Mouse (Mus musculus): ENCODE measurements around the gene Acad11. TPM values are rescaled to one million over a fixed set of nuclear protein-coding genes. Genes with fewer than 3 reads are reported as not detected.
A peak's percentile ranks its signal among the peaks of the same experiment; 100 is the strongest.

Gene Acad11
- total RNA-seq (2021) = 10 to 100 TPM; 11.2 to 16.5 TPM
- long read RNA-seq, experiment 1, transcript Acad11-201 (20 exons, 3,444 nt) = major isoform, 8 of 8 reads
- long read RNA-seq, experiment 1, partial matches to known transcripts = 0 of 8 reads
- long read RNA-seq, experiment 1, other reads (novel, unspliced or antisense) = 0 of 8 reads
- long read RNA-seq, experiment 2, transcript Acad11-201 (20 exons, 3,444 nt) = major isoform, 10 of 11 reads
- long read RNA-seq, experiment 2, partial matches to known transcripts = 0 of 11 reads
- long read RNA-seq, experiment 2, other reads (novel, unspliced or antisense) = 1 of 11 reads

DNA sequence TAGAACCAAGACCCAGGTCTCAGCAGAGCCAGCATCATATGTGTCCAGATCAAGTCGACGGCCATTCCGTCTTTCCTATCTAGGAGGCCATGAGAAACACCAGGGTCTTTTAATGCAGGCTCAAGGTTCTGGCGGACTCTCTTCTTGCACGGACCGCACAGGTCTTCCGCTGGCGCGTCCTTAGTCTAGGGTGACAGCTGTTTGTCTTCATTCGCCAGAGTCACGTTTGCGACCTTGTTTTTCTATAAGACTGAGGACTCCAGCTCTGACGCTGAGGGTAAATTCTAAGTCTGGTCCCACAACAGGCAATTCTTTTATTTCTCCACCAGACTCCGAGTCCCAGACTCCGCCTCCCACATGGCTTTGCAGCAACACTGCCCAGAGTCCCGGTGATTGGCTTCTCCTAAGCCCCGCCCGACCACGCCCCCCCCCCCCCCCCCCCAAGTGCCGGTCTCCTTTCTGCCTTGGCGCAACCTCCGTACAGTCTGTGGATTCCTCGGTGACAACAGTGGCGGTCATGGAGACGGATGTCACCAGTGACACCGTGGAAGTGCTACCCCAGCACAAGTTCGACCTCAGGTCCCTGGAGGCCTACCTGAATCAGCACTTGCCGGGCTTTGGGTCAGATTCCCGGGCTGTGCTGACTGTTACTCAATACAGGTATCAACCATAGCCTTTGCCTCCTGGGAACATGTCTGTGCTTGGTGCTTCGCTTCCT is at the start of gene Acad11:
TSS of gene Acad11 (plus strand) at position 134 of the 718 bp plus-strand sequence.
- peak; percentile 40 to 84 for DNase-seq (ENCODE audit: low spot score in 2 of 2)

DNA sequence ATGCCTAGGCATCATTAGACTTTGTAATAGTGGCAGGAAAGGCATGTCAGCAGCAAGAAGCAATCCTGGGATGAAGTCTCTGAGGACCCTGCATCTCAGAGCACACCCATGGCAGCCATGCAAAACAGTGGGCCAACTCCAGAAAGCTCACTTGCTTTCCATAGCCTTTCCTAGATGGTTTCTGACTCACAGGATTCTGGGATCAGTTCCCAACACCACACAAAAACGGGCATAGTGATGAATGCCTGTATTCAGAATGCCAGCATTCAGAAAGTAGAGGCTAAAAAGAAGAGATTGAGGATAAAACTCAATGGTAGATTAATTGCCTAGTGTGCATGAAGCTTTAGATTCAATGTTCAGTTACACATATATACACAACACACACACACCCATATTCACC is 48.7 kb upstream of the Acad11 start:
- no peak for DNase-seq (ENCODE audit: low spot score in 2 of 2)

DNA sequence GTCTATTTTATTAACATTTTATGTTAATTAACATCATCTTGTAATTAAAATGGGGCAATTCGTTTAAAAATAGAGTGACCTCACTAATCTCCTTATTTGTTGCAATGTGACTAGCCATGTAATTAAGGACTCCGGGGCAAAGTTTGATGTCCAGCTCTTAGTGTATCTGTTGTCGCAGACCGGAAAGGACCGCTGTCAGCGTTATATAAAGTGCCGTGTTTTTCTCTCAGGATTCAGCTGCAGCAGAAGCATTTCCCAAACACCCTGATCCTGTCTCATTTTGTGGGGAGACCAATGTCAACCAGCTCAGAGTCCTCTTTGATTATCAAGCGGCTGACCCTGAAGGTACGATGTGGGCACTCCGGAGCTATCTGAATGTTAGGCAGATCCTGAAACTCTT is 42.2 kb upstream of the Acad11 start:
- no peak for DNase-seq (ENCODE audit: low spot score in 2 of 2)

- DNase-seq (ENCODE audit: low spot score in 2 of 2) = no peak
Measured at GRCm38 (mm10) chr9:104027186-104027585, 36.0 kb upstream of the Acad11 start.

GRCm38 (mm10) chr9:104029861-104030260 is 33.3 kb upstream of the Acad11 start:
- DNase-seq (ENCODE audit: low spot score in 2 of 2) = no peak

GRCm38 (mm10) chr9:104034231-104034630 is 28.9 kb upstream of the Acad11 start:
- no peak for DNase-seq (ENCODE audit: low spot score in 2 of 2)

DNA sequence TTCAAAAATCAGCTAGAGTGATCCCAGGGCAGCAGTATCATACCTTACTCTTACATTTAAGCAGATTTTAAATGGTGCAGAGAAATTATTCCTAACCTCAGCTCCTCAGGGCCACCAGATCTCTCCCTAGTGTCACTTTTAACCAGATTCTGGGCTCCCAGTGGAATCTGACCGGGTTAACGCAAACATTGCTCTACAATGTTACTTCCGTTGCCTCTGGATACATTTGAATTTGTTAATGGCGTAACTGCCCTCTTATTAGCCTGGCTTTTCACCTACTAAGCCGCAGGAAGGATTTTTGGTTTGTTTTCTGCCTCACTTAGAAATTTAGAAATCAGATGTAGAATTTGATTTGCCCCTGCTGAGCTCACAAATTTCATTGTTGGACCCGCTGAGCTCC is 28.5 kb upstream of the Acad11 start:
- no peak for DNase-seq (ENCODE audit: low spot score in 2 of 2)

GRCm38 (mm10) chr9:104035261-104036015 is 27.7 kb upstream of the Acad11 start:
- peak; percentile 47 to 71 for DNase-seq (ENCODE audit: low spot score in 2 of 2)

DNA sequence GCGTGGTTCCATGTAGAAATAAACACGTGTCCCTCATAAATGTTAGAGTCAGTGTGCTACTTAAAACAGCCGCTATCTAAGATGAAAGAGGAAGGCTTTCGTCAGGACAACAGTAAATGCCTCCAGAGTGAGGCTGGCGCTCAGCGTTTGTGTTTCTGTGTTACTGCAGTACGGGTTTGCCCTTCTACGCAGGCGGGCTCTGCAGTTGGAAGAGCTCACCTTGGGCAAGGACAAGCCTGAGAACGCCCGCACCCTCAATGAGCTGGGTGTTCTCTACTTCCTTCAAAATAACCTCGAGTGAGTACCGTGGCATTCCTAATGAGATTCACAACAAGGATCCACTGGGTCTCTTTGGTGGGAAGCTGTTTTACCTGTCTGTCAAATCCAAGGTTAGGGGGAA is 24.9 kb upstream of the Acad11 start:
- no peak for DNase-seq (ENCODE audit: low spot score in 2 of 2)

DNA sequence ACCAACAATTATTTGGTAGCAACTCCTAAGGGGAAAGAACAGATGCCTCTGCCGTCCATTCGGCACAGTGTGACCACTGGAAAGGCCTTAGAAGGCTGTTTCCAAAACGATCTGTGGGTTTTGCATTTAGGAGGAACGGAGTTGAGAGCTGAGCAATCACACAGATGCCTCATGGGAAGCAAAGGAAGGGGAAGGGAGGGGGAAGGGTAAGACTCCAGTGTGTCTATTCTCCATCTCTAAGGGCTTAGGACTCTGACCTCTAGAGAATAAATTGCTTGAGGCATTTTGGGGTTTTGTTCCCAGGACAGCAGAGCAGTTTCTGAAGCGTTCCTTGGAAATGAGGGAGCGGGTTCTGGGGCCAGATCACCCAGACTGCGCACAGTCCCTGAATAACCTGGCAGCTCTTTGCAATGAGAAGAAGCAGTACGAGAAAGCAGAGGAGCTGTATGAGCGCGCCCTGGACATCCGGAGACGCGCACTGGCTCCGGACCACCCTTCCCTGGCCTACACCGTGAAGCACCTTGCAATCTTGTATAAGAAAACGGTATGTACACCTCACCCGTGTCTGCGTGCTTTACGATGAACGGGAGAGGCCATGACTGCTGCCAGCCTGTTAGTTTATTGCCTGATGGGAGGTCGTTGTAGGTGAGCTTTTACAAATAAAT is 24.0 kb upstream of the Acad11 start:
- no peak for DNase-seq (ENCODE audit: low spot score in 2 of 2)

DNA sequence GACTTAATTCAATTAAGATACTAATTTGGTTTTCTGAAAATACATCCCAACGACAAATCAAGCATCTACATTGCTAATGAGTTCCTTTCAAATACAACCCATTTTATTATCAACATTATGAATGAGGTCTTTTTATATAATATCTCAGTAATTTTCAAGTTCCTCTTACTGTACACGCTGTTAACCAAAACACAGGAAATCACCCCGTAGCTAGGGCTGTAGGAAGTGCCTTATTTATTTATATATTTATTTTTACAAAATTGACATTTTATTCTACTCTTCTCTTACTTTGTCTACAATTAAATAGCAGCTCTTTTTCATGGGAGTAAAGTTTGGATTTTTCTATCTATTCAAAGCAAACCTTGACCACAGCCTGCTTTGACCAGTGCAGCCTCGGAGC is 23.4 kb upstream of the Acad11 start:
- DNase-seq (ENCODE audit: low spot score in 2 of 2) = no peak

DNA sequence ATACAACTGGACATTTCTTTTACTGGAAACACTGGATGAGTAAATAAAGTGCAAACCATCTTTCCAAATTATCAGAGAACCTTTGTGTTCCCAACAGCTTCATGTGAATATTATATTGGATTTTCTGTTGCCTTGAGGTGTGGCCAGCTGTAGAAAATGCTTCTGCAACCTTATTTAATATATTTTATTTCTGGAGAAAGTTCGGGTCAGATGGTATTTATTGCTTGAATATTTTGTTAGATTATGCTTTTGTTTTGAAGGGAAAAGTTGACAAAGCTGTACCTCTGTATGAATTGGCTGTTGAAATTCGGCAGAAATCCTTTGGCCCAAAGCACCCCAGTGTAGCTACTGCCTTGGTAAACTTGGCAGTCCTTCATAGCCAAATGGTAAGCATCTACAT is 22.8 kb upstream of the Acad11 start, which contains the start of gene Gm28305:
TSS of gene Gm28305 (plus strand) at position 301 of the 400 bp plus-strand sequence.
- DNase-seq (ENCODE audit: low spot score in 2 of 2) = no peak

DNA sequence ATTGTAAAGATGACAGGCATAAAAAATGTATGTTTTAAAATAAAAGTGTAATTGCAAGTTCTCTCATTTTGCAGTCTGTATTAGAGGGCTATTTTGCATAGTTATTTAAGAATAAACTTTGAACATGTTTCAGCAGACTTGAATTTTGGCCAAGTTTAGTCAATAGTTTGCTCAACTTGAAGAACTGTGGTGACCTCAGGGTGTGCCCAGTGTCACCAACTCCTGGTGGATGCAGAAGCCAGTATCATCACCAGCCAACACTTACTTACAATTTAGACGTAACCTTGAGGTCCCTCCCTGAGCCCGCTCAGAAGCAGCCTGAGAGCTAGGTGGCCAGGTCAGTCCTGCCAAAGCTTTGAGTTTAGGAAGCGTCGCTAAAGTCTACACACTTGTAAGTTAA is 19.5 kb upstream of the Acad11 start:
- DNase-seq (ENCODE audit: low spot score in 2 of 2) = no peak

DNA sequence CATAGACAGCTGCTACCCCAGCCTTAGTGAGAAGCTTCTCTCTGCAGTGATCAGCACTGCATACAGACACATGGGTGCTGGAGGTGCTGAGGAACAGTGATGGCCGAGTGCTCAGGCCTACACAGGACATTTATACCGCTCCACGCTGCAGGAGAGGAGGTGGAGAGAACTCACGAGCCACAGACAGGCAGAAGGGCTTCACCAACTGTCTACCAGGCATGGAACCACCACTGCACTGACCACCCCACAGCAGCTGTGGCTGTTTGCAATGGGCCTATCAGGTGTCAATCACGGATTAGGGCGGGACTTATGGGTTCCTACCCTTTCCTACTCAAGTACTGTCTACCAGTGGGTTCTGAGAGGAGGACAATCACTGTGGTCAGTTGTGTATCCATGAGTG is 12.1 kb upstream of the Acad11 start:
- DNase-seq (ENCODE audit: low spot score in 2 of 2) = no peak

DNA sequence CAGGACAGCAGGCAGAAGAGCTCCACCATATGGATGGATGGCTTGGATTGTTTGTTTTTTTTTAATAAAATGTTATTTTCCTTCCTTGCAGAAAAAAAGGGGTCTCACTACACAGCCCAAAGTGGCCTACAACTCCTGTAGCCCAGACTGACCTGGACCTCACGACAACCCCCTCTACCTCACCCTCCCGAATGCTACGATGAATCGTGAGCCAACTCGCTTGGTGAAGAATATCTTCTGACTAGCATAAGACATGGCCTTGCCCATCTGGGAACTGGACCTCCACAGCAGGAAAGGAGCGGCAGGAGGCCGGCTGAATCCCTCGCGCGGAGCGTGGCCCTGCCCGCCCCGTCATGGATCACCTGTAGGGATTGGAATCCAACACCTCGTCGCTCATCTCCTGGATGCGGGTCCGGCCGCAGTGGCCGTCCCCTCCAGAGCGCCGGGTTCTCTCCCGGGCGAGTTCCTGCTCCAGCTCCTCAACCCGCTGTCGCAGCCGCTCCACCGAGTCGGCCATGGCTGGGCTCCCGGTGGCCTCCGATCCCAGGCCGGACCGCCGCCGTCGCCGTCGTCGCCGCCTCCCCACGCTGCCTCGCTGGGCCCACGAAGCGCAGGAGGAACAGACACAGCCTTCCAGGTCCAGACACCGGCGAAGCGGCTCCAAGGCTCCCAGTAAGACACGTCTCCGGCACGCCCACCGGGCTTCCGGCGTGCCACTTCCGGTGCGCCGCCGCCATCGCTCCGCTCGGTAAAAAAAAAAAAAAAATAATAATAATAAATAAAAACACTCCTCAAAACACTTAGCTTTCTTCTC is 540 bp upstream of the Acad11 start, which contains the start of gene Uba5:
TSS of gene Uba5 (minus strand) at position 705 of the 814 bp plus-strand sequence.
- peak; percentile 59 to 78 for DNase-seq (ENCODE audit: low spot score in 2 of 2)

GRCm38 (mm10) chr9:104064571-104064970 is 1.4 kb downstream of the Acad11 start:
- no peak for DNase-seq (ENCODE audit: low spot score in 2 of 2)

DNA sequence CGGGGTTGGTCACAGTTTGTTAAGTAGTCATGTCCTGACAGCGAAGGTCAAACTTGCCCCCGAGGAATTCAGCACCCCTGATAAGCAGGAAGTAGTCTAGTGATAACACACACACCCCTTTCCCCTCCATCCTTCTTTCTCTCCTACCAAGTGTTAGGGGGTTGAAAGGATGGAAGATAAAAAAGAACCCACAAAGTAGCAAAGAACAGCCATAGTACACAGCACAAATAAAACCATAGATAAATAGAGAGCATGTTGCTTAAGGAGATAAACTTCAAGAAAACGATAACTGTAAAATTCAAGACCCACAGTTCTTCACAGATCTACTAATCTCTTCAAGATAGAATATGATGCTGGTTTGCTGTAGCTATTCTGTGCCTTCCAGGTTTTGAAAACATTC is 7.1 kb downstream of the Acad11 start:
- DNase-seq (ENCODE audit: low spot score in 2 of 2) = no peak

GRCm38 (mm10) chr9:104070863-104071604 is 7.9 kb downstream of the Acad11 start:
- no peak for DNase-seq (ENCODE audit: low spot score in 2 of 2)

DNA sequence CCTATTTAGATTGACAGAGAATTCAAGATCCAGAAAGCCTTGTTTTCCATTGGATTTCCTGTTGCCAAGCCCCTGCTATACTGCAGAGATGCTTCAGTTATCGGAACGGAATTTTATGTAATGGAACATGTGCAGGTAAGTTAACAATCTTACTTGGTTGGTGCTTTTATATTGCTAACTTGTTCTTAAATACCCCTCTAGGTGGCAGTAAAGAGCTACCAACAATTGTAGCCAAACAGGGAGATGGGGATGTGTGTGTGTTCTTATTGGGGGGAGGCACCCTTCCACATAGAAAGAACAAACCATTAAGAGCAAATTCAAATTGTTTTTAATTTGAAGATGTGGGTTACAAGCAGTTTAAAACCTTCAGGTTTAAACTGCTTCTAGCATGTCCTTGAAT is 12.6 kb downstream of the Acad11 start:
- DNase-seq (ENCODE audit: low spot score in 2 of 2) = no peak

GRCm38 (mm10) chr9:104078780-104079179 is 15.6 kb downstream of the Acad11 start:
- DNase-seq (ENCODE audit: low spot score in 2 of 2) = no peak

Data from gastrocnemius, postnatal 4 days (tissue).